Mouse (Mus musculus) liver, embryonic 15.5 days (tissue): Measurements from ENCODE around the gene Gpd2. TPM values are rescaled to one million over a fixed set of nuclear protein-coding genes. Genes with fewer than 3 reads are reported as not detected.

Experiments
- ATAC-seq: fragments of 200-750 bp; cut with Nextera tagmentation; 2 replicates; pipeline ENCODE4 v1.8.0; 2017; ENCODE audit warnings: moderate number of reproducible peaks, mild to moderate bottlenecking, moderate library complexity; ENCODE audit not compliant: insufficient read depth
- H3K27ac ChIP-seq: fragments of 300-500 bp; sonication (generic); replicated peaks from 2 replicates; pipeline ENCODE4 v1.5.1; 2015; ENCODE audit warnings: mild to moderate bottlenecking, inconsistent platforms
- H3K27me3 ChIP-seq: fragments of 300-500 bp; sonication (generic); 2 replicates; pipeline ENCODE4 v1.6.1; 2015; ENCODE audit warnings: mild to moderate bottlenecking, inconsistent platforms
- H3K36me3 ChIP-seq: fragments of 300-500 bp; sonication (generic); replicated peaks from 2 replicates; pipeline ENCODE4 v1.6.1; 2015; ENCODE audit warnings: moderate library complexity, mild to moderate bottlenecking, inconsistent platforms
- H3K4me1 ChIP-seq: fragments of 300-500 bp; sonication (generic); replicated peaks from 2 replicates; pipeline ENCODE4 v1.6.1; 2015; ENCODE audit warnings: inconsistent platforms
- H3K4me2 ChIP-seq: fragments of 300-500 bp; sonication (generic); 2 replicates; pipeline ENCODE4 v1.6.1; 2015; ENCODE audit warnings: moderate library complexity, mild to moderate bottlenecking, inconsistent platforms
- H3K4me3 ChIP-seq: fragments of 300-500 bp; sonication (generic); replicated peaks from 2 replicates; pipeline ENCODE4 v1.5.1; 2015; ENCODE audit warnings: mild to moderate bottlenecking, inconsistent platforms
- H3K9ac ChIP-seq: fragments of 300-500 bp; sonication (generic); 2 replicates; pipeline ENCODE4 v1.6.1; 2015; ENCODE audit warnings: moderate library complexity, mild to moderate bottlenecking, inconsistent platforms
- H3K9me3 ChIP-seq: fragments of 300-500 bp; sonication (generic); replicated peaks from 2 replicates; pipeline ENCODE4 v1.6.1; 2016; ENCODE audit warnings: inconsistent platforms
- WGBS: fragments of 180-500 bp; shearing (Covaris S2); methylation state at CpG from one replicate; pipeline ENCODE4 v1.1.7; 2015; ENCODE audit warnings: mixed read lengths; ENCODE audit not compliant: insufficient replicate concordance; 5-methylcytosine and 5-hydroxymethylcytosine counted together
- polyA plus RNA-seq: library from polyadenylated mRNA; unstranded; fragments of >200 nt; fragmentation: Nextera tagmentation; extraction: Ambion mirVana; gene quantifications from 2 replicates; pipeline ENCODE4 v1.2.1, GENCODE M21; 2015

Gpd2 gene
- polyA plus RNA-seq, 1 experiment from 2014 or later: 5.6 TPM

- no peak for ATAC-seq
- H3K9me3 ChIP-seq: no peaks in the 10 kb centered on the region
- H3K4me1 ChIP-seq: no peaks in the 10 kb centered on the region
- H3K36me3 ChIP-seq: no peaks in the 10 kb centered on the region
- H3K27me3 ChIP-seq: no peaks in the 10 kb centered on the region
- no peak overlapping the region for H3K4me2 ChIP-seq
- H3K9ac ChIP-seq: no peak overlapping the region
- no peak overlapping the region for H3K4me3 ChIP-seq
- no peak overlapping the region for H3K27ac ChIP-seq
- WGBS: 61% methylated on average over 4 of the region's 4 CpGs
These were observed 7.7 kb upstream of the Gpd2 start for GRCm38 (mm10) chr2:57229647-57230240.

GRCm38 (mm10) chr2:57231432-57231831 lies 6.0 kb upstream of the Gpd2 start:
- H3K9me3 ChIP-seq: no peaks in the 10 kb centered on the region
- no peaks in the 10 kb centered on the region for H3K4me1 ChIP-seq
- H3K4me3 ChIP-seq: no peak overlapping the region
- H3K36me3 ChIP-seq: no peaks in the 10 kb centered on the region
- no peaks in the 10 kb centered on the region for H3K27me3 ChIP-seq
- WGBS: 66% methylated on average over 5 of the region's 5 CpGs
- no peak overlapping the region for H3K9ac ChIP-seq
- no peak for ATAC-seq
- H3K4me2 ChIP-seq: no peak overlapping the region
- no peak overlapping the region for H3K27ac ChIP-seq

DNA sequence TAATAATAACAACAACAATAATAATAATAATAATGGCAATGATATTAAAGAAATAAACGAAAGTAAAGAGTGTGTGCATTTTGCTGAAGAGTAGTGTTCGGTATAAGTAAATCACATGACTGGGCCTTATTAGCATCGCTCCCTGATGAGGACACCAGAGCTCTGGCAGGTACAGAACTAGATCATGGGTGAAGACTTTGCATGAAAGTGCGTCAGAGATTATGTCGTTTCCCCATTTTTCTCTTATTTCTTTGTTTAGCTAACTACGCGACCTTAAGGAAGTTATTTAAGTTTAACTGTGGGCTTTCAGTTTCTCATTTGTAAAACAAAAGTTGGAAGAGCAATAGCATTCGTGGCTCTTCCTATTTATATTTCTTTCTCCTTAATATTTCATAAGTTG lies 5.1 kb upstream of the Gpd2 start:
- H3K9me3 ChIP-seq: no peaks in the 10 kb centered on the region
- no peak for ATAC-seq
- no peak overlapping the region for H3K27ac ChIP-seq
- 70% methylated on average over 8 of the region's 8 CpGs for WGBS
- peaks cover 3% of the 10 kb centered on the region; the same call in 1 of the 2 replicates for H3K4me1 ChIP-seq
- no peaks in the 10 kb centered on the region for H3K36me3 ChIP-seq
- no peak overlapping the region for H3K9ac ChIP-seq
- no peaks in the 10 kb centered on the region for H3K27me3 ChIP-seq
- no peak overlapping the region for H3K4me3 ChIP-seq
- no peak overlapping the region for H3K4me2 ChIP-seq

- Histone ChIP-seq H3K9ac (no peak overlapping the region), H3K36me3 (no peaks in the 10 kb centered on the region), H3K4me2 (no peak overlapping the region), H3K4me3 (no peak overlapping the region), H3K27ac (no peak overlapping the region), H3K9me3 (no peaks in the 10 kb centered on the region), H3K4me1 (peaks cover 21% of the 10 kb centered on the region), H3K27me3 (no peaks in the 10 kb centered on the region)
- ATAC-seq: no peak
- WGBS: 72% methylated on average over 2 of the region's 2 CpGs
These were observed 1.2 kb upstream of the Gpd2 start for GRCm38 (mm10) chr2:57236246-57236645.

- Histone ChIP-seq H3K9ac (no peak overlapping the region), H3K4me2 (peak overlapping the region; percentile 91), H3K27me3 (no peaks in the 10 kb centered on the region), H3K27ac (no peak overlapping the region), H3K4me1 (peaks cover 21% of the 10 kb centered on the region), H3K4me3 (peak overlapping the region; percentile 71; the same call in 1 of the 2 replicates), H3K36me3 (no peaks in the 10 kb centered on the region), H3K9me3 (no peaks in the 10 kb centered on the region)
- no peak for ATAC-seq
- 56% methylated on average over 6 of the region's 6 CpGs for WGBS
These were observed 409 bp upstream of the Gpd2 start for GRCm38 (mm10) chr2:57237026-57237425.

- H3K4me2 ChIP-seq: peak overlapping the region; percentile 91
- H3K4me1 ChIP-seq: peaks cover 21% of the 10 kb centered on the region
- no peaks in the 10 kb centered on the region for H3K9me3 ChIP-seq
- peak; percentile 94 for ATAC-seq
- H3K27ac ChIP-seq: peak overlapping the region; percentile 70
- H3K4me3 ChIP-seq: peak overlapping the region; percentile 71
- H3K27me3 ChIP-seq: no peaks in the 10 kb centered on the region
- peak overlapping the region; percentile 76 for H3K9ac ChIP-seq
- WGBS: under 1% methylated on average over 64 of the region's 69 CpGs
- H3K36me3 ChIP-seq: no peaks in the 10 kb centered on the region
These were observed 632 bp downstream of the Gpd2 start for GRCm38 (mm10) chr2:57237920-57238613.

DNA sequence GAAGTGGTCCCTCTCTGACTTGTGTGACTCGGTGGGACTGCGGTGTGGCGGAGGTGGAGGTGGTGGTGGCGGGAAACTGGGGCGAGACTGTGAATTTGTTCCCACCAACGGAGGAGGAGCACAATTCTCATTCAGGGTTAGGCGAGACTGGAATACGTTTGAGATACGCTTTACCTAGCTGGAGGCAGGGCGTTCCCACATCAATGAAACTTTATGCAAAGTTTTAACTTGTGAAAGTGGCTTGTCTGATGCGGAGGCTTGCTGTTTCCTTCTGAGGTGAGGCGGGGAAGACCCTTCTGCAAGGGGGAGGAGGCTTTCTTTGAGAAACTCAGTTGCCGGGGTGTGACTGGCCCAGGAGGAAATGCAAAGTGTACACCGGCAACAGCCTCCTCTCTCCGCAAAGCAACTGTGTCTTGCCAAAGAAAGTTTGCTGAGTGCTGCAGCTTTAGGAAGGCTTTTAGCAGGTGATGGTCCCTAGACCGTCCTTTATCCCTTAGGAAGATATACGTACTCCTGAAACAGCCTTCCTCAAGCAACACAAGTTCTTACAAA lies 1.3 kb downstream of the Gpd2 start:
- peak; percentile 51 for ATAC-seq
- no peaks in the 10 kb centered on the region for H3K9me3 ChIP-seq
- no peaks in the 10 kb centered on the region for H3K36me3 ChIP-seq
- peaks cover 21% of the 10 kb centered on the region for H3K4me1 ChIP-seq
- 2% methylated on average over 17 of the region's 17 CpGs for WGBS
- peak overlapping the region; percentile 91 for H3K4me2 ChIP-seq
- peak overlapping the region; percentile 71 for H3K4me3 ChIP-seq
- peak overlapping the region; percentile 76 for H3K9ac ChIP-seq
- H3K27me3 ChIP-seq: no peaks in the 10 kb centered on the region
- H3K27ac ChIP-seq: peak overlapping the region; percentile 65; the same call in 1 of the 2 replicates

DNA sequence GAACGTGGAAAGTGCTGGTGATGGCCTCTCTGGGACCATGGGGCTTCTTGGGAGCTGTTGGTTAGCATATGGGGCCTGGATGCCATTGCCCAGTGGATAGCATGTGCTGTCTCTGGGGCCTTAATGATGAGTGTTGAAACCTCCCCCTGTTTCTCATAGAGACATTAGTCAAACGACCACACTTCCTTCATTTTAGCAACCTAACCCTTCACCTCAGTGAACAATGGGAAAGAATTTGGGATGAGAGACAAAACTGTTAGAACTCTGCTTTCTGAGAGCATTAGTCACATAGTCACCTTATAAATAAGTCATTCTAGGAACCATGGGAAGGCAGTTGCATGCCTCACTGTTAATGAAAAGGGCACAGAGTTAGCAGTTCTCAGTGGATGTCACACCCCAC lies 1.9 kb downstream of the Gpd2 start:
- WGBS: 18% methylated on average over 2 of the region's 2 CpGs
- H3K27me3 ChIP-seq: no peaks in the 10 kb centered on the region
- no peak overlapping the region for H3K9ac ChIP-seq
- no peak for ATAC-seq
- H3K9me3 ChIP-seq: no peaks in the 10 kb centered on the region
- no peak overlapping the region for H3K27ac ChIP-seq
- H3K4me2 ChIP-seq: peak overlapping the region; percentile 91
- no peaks in the 10 kb centered on the region for H3K36me3 ChIP-seq
- peak overlapping the region; percentile 71 for H3K4me3 ChIP-seq
- H3K4me1 ChIP-seq: peaks cover 21% of the 10 kb centered on the region

GRCm38 (mm10) chr2:57243987-57244386 lies 6.6 kb downstream of the Gpd2 start:
- H3K27me3 ChIP-seq: no peaks in the 10 kb centered on the region
- no peaks in the 10 kb centered on the region for H3K36me3 ChIP-seq
- ATAC-seq: no peak
- 68% methylated on average over 5 of the region's 5 CpGs for WGBS
- H3K4me2 ChIP-seq: no peak overlapping the region
- H3K27ac ChIP-seq: no peak overlapping the region
- peaks cover 5% of the 10 kb centered on the region for H3K4me1 ChIP-seq
- H3K4me3 ChIP-seq: no peak overlapping the region
- no peak overlapping the region for H3K9ac ChIP-seq
- no peaks in the 10 kb centered on the region for H3K9me3 ChIP-seq

DNA sequence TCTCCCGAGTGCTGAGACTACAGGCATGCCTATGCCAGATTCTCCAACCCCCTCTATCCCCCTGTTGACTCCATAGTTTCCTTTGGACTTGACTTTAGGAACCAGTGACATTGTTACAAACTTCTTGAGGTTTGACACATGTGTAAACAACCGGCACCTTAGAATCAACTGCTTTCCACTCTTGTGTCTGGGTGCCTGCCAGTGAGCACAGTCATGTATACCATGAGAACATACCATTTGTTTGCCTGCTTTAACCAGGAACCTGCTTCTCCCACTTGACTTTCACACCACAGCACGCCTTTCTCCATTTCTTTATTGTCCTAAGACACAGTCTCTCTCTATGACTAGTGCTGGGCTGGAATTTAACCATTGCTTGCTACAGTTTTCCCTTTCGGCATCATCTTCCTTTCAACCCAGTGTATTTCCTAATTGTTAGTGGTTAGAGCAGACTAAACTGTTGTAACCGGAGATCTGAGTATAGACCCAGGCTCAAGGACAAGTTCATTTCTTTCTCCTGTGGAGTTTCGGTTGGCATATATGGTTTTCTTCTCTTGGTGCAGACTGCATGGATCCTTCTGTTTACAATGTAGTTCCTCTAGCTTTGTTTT lies 8.4 kb downstream of the Gpd2 start:
- Histone ChIP-seq H3K4me1 (no peaks in the 10 kb centered on the region), H3K36me3 (no peaks in the 10 kb centered on the region), H3K9ac (no peak overlapping the region), H3K4me2 (no peak overlapping the region), H3K4me3 (no peak overlapping the region), H3K27me3 (no peaks in the 10 kb centered on the region), H3K9me3 (no peaks in the 10 kb centered on the region), H3K27ac (no peak overlapping the region)
- 71% methylated on average over 6 of the region's 6 CpGs for WGBS
- ATAC-seq: no peak

GRCm38 (mm10) chr2:57250113-57250512 lies 12.7 kb downstream of the Gpd2 start:
- no peaks in the 10 kb centered on the region for H3K4me1 ChIP-seq
- H3K4me2 ChIP-seq: no peak overlapping the region
- no peak for ATAC-seq
- WGBS: 77% methylated on average over 3 of the region's 3 CpGs
- H3K36me3 ChIP-seq: no peaks in the 10 kb centered on the region
- H3K9me3 ChIP-seq: no peaks in the 10 kb centered on the region
- no peaks in the 10 kb centered on the region for H3K27me3 ChIP-seq
- no peak overlapping the region for H3K4me3 ChIP-seq
- H3K9ac ChIP-seq: no peak overlapping the region
- no peak overlapping the region for H3K27ac ChIP-seq
